Mouse (Mus musculus): ENCODE results near the gene Ccser2. TPM values are rescaled to one million over a fixed set of nuclear protein-coding genes. Genes with fewer than 3 reads are reported as not detected.
A peak's percentile ranks its signal among the peaks of the same experiment; 100 is the strongest.

The Ccser2 gene
- polyA plus RNA-seq, 1 experiment: 0.02 TPM

GRCm38 (mm10) chr14:36985693-36986092, 17.1 kb upstream of the Ccser2 start:
- Histone ChIP-seq H3K27me3 (ENCODE audit: control insufficient read depth) (no peaks in the 10 kb centered on the region), H3K4me3 (replicated peaks) (no peak overlapping the region), H3K9me3 (ENCODE audit: control insufficient read depth, low read length) (no peaks in the 10 kb centered on the region), H3K36me3 (ENCODE audit: control insufficient read depth) (no peaks in the 10 kb centered on the region), H3K4me1 (ENCODE audit: control insufficient read depth) (no peaks in the 10 kb centered on the region)
- no peak for TF ChIP-seq TAL1 (IDR thresholded peaks at IDR 0.05; ENCODE audit: low read length)
- TF ChIP-seq GATA1 (IDR thresholded peaks at IDR 0.05; ENCODE audit: low read length): no peak

- Histone ChIP-seq H3K4me3 (replicated peaks) (no peak overlapping the region), H3K36me3 (ENCODE audit: control insufficient read depth) (no peaks in the 10 kb centered on the region), H3K27me3 (ENCODE audit: control insufficient read depth) (no peaks in the 10 kb centered on the region), H3K4me1 (ENCODE audit: control insufficient read depth) (no peaks in the 10 kb centered on the region), H3K9me3 (ENCODE audit: control insufficient read depth, low read length) (peaks cover 4% of the 10 kb centered on the region; the same call in 1 of the 2 replicates)
- TF ChIP-seq GATA1 (IDR thresholded peaks at IDR 0.05; ENCODE audit: low read length) (no peak), TAL1 (IDR thresholded peaks at IDR 0.05; ENCODE audit: low read length) (no peak)
Measured at GRCm38 (mm10) chr14:36975019-36975418, 6.4 kb upstream of the Ccser2 start.

GRCm38 (mm10) chr14:36971211-36971610, 2.6 kb upstream of the Ccser2 start:
- no peak overlapping the region for H3K4me3 ChIP-seq (replicated peaks)
- TF ChIP-seq TAL1 (IDR thresholded peaks at IDR 0.05; ENCODE audit: low read length): no peak
- no peak for TF ChIP-seq GATA1 (IDR thresholded peaks at IDR 0.05; ENCODE audit: low read length)

GRCm38 (mm10) chr14:36969861-36970420, 1.4 kb upstream of the Ccser2 start:
- no peak overlapping the region for H3K4me3 ChIP-seq (replicated peaks)
- H3K27me3 ChIP-seq (ENCODE audit: control insufficient read depth): no peaks in the 10 kb centered on the region
- peaks cover 4% of the 10 kb centered on the region; the same call in 1 of the 2 replicates for H3K9me3 ChIP-seq (ENCODE audit: control insufficient read depth, low read length)
- peaks cover 20% of the 10 kb centered on the region for H3K4me1 ChIP-seq (ENCODE audit: control insufficient read depth)
- H3K36me3 ChIP-seq (ENCODE audit: control insufficient read depth): no peaks in the 10 kb centered on the region
- TF ChIP-seq TAL1 (IDR thresholded peaks at IDR 0.05; ENCODE audit: low read length) (no peak), GATA1 (IDR thresholded peaks at IDR 0.05; ENCODE audit: low read length) (no peak)

More at GRCm38 (mm10) chr14:36971211-36971610, 2.6 kb upstream of the Ccser2 start:
- Histone ChIP-seq H3K27me3 (ENCODE audit: control insufficient read depth) (no peaks in the 10 kb centered on the region), H3K4me1 (ENCODE audit: control insufficient read depth) (peaks cover 20% of the 10 kb centered on the region), H3K9me3 (ENCODE audit: control insufficient read depth, low read length) (peaks cover 4% of the 10 kb centered on the region; the same call in 1 of the 2 replicates), H3K36me3 (ENCODE audit: control insufficient read depth) (no peaks in the 10 kb centered on the region)

- Histone ChIP-seq H3K4me3 (replicated peaks) (peak overlapping the region; percentile 89), H3K9me3 (ENCODE audit: control insufficient read depth, low read length) (no peaks in the 10 kb centered on the region), H3K27me3 (ENCODE audit: control insufficient read depth) (no peaks in the 10 kb centered on the region), H3K4me1 (ENCODE audit: control insufficient read depth) (peaks cover 20% of the 10 kb centered on the region), H3K36me3 (ENCODE audit: control insufficient read depth) (no peaks in the 10 kb centered on the region)
- TF ChIP-seq TAL1 (IDR thresholded peaks at IDR 0.05; ENCODE audit: low read length): no peak
- no peak for TF ChIP-seq GATA1 (IDR thresholded peaks at IDR 0.05; ENCODE audit: low read length)
Measured at GRCm38 (mm10) chr14:36968076-36968627, 425 bp downstream of the Ccser2 start.

GRCm38 (mm10) chr14:36965421-36965820, 3.2 kb downstream of the Ccser2 start:
- Histone ChIP-seq H3K4me3 (replicated peaks) (no peak overlapping the region), H3K27me3 (ENCODE audit: control insufficient read depth) (no peaks in the 10 kb centered on the region), H3K36me3 (ENCODE audit: control insufficient read depth) (no peaks in the 10 kb centered on the region), H3K4me1 (ENCODE audit: control insufficient read depth) (peaks cover 20% of the 10 kb centered on the region), H3K9me3 (ENCODE audit: control insufficient read depth, low read length) (no peaks in the 10 kb centered on the region)
- no peak for TF ChIP-seq TAL1 (IDR thresholded peaks at IDR 0.05; ENCODE audit: low read length)
- no peak for TF ChIP-seq GATA1 (IDR thresholded peaks at IDR 0.05; ENCODE audit: low read length)

GRCm38 (mm10) chr14:36962477-36962876, 6.1 kb downstream of the Ccser2 start:
- no peaks in the 10 kb centered on the region for H3K9me3 ChIP-seq (ENCODE audit: control insufficient read depth, low read length)
- H3K27me3 ChIP-seq (ENCODE audit: control insufficient read depth): no peaks in the 10 kb centered on the region
- H3K4me1 ChIP-seq (ENCODE audit: control insufficient read depth): no peaks in the 10 kb centered on the region
- H3K4me3 ChIP-seq (replicated peaks): no peak overlapping the region
- H3K36me3 ChIP-seq (ENCODE audit: control insufficient read depth): no peaks in the 10 kb centered on the region
- TF ChIP-seq TAL1 (IDR thresholded peaks at IDR 0.05; ENCODE audit: low read length): no peak
- no peak for TF ChIP-seq GATA1 (IDR thresholded peaks at IDR 0.05; ENCODE audit: low read length)

GRCm38 (mm10) chr14:36957719-36958118, 10.9 kb downstream of the Ccser2 start:
- Histone ChIP-seq H3K9me3 (ENCODE audit: control insufficient read depth, low read length) (no peaks in the 10 kb centered on the region), H3K27me3 (ENCODE audit: control insufficient read depth) (no peaks in the 10 kb centered on the region), H3K36me3 (ENCODE audit: control insufficient read depth) (no peaks in the 10 kb centered on the region), H3K4me3 (replicated peaks) (no peak overlapping the region), H3K4me1 (ENCODE audit: control insufficient read depth) (no peaks in the 10 kb centered on the region)
- TF ChIP-seq TAL1 (IDR thresholded peaks at IDR 0.05; ENCODE audit: low read length): no peak
- no peak for TF ChIP-seq GATA1 (IDR thresholded peaks at IDR 0.05; ENCODE audit: low read length)

GRCm38 (mm10) chr14:36957261-36957660, 11.3 kb downstream of the Ccser2 start:
- H3K27me3 ChIP-seq (ENCODE audit: control insufficient read depth): no peaks in the 10 kb centered on the region
- H3K4me1 ChIP-seq (ENCODE audit: control insufficient read depth): no peaks in the 10 kb centered on the region
- no peak overlapping the region for H3K4me3 ChIP-seq (replicated peaks)
- H3K9me3 ChIP-seq (ENCODE audit: control insufficient read depth, low read length): no peaks in the 10 kb centered on the region
- TF ChIP-seq TAL1 (IDR thresholded peaks at IDR 0.05; ENCODE audit: low read length) (no peak), GATA1 (IDR thresholded peaks at IDR 0.05; ENCODE audit: low read length) (no peak)
- no peaks in the 10 kb centered on the region for H3K36me3 ChIP-seq (ENCODE audit: control insufficient read depth)
